Mouse (Mus musculus) adrenal gland, postnatal 25 days (tissue): ENCODE results near the gene C1qc. TPM values are rescaled to one million over a fixed set of nuclear protein-coding genes. Genes with fewer than 3 reads are reported as not detected.
A peak's percentile ranks its signal among the peaks of the same experiment; 100 is the strongest.

Experiments
- DNase-seq: peaks from one replicate; pipeline ENCODE4 v3.0.0; 2021; ENCODE audit warnings: mixed read lengths
- total RNA-seq: library from RNA; stranded (reverse); gene quantifications from 2 replicates; pipeline ENCODE4 v1.2.3, GENCODE M21; 2021

The C1qc gene
- total RNA-seq, 1 experiment from 2014 or later, result 22.5 TPM

DNA sequence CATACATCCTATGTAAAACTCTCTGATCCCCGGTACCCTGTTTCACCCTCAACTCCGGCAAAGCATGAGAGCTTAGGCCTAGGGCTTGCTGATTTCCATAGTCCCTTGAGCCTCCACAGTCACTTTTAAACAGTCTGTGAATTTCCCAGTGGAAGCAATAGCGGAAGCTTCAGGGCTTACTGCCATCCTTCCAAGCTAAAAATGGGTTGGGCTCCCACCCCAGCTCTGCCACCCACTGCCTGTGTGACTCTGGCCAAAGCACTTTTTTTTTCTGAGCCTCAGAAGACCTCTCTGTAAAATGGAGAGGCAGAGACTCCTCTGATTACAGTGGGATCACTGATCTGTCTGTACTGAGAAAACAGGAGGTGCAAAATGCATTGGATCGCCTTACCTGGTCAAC lies 44.3 kb downstream of the C1qc start:
- no peak for DNase-seq

DNA sequence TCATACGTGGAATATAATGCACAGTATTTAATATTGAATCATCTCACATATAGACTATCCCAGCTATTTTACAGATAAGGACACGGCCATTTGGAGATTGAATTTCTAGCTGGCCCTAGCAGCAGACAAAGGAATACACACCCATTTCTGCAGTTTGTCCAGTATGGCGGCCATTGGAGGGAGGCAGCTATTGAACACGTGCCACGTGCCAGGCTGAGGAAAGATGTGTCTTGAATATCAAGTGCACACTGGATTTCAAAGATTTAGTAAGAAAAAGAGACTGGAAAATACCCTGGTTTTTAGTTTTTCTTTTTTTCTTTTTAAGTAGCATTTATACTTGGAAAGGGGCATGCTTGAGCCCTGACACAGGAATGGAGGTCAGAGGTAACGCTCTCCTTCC lies 45.7 kb downstream of the C1qc start:
- no peak for DNase-seq

DNA sequence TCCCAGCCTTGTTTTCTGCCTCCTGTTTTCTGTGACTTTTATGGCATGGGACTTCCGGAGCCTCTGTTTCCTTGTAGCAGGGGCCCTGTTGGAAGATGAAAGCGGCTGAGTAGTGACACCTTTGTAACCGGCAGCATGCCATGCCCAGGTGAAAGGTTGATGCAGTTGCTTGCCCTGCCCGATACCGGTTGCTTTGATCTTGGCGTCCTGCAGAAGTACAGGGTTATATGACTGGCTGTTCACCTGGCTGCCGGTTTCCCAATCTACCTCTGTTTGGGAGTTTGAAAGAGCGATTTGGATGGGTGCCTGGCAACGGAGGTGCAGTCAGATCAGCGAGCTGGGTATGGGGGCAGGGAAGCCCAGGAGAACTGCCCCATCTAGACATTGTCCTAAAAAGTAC lies 50.1 kb downstream of the C1qc start:
- no peak for DNase-seq

DNA sequence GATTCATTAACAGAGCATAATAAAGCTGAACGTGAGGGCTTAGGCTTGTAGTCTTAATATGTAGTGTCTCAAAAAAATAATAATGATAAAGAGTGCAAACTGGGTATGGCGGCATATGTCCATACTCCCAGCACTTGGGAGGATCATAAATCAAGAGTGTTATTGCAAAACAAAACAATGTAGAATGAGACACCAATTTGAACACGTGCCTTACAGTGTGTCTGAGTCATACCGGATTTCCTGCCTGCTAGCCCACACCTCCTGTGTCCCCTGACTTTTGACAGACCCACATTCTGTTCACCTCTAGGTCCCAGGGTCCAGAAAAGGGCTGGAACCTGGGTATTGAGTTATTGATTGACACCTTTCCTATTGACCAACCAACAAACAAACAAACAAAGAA lies 50.8 kb downstream of the C1qc start:
- no peak for DNase-seq

DNA sequence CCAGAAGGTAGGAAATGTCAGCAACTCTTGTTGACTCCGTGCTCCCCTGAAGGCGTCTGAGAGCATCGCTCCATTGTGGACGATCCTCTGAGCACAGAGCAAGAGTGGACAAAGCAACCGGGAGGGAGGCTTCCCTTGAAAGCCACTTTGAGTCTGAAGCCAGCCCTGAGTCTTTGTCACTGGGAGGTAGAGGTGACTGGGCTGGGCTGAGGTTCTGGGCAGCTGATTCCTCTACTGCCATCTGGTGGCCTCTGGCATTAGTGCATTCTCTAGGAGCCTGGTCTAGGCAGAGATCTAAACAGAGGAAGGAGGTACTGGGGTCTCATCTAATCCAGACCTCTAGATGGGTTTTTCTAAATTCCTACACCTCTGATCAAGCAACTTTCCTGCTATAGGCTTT lies 51.8 kb downstream of the C1qc start:
- peak; percentile 78 for DNase-seq

Other genes starting within 250 kb of the C1qc start
- 15.1 and 17.8 TPM in 2 replicates for gene Ephb2, start 57.1 kb downstream of the C1qc start, total RNA-seq
- 24.4 and 28.3 TPM in 2 replicates for gene C1qb, start 6.9 kb downstream of the C1qc start, total RNA-seq
- gene C1qa, start 5.7 kb upstream of the C1qc start, total RNA-seq, result 21.3 and 28.7 TPM in 2 replicates
- 0.33 and 0.43 TPM in 2 replicates for gene Epha8, start 63.8 kb upstream of the C1qc start, total RNA-seq
- 13.8 and 14.4 TPM in 2 replicates for gene Zbtb40, start 155.7 kb upstream of the C1qc start, total RNA-seq